Mouse (Mus musculus): ENCODE data around the gene Gm26602. TPM values are rescaled to one million over a fixed set of nuclear protein-coding genes. Genes with fewer than 3 reads are reported as not detected.
A peak's percentile ranks its signal among the peaks of the same experiment; 100 is the strongest.
"Not testable (repeated sequence)": the region's sequence is repeated elsewhere in the genome, so short reads cannot be mapped to it uniquely, and the experiment has no call there.

Gm26602 gene
- polyA plus RNA-seq, 1 experiment from 2014 or later, result 5.9 TPM

DNA sequence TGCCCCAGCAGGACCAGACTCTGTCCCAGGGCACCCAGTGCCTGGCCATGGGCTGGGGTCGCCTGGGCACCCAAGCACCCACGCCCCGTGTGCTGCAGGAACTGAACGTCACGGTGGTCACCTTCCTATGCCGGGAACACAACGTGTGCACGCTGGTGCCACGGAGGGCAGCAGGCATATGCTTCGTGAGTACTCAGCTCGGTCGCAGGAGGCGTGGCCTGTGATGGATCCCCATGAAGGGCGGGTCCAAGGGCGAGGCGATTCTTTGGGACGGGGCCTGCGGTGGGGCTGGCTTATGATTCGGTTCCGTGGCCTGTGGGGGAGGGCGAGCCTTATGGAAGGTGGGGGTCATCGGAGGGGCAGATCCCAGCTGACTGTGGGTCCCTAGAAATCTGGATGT lies 28.7 kb upstream of the Gm26602 start:
- Histone ChIP-seq H3K4me3 (ENCODE audit: low read depth, low read length) (no peak overlapping the region), H3K9ac (replicated peaks; ENCODE audit: low read depth, low read length) (0 out of 2 replicates have a peak overlapping the region, but pooled peaks have one; percentile 11), H3K27ac (ENCODE audit: low read depth, low read length) (no peak overlapping the region), H3K9me3 (ENCODE audit: control insufficient read depth, low read length) (no peaks in the 10 kb centered on the region), H3K4me2 (ENCODE audit: low read depth, low read length) (no peak overlapping the region; the same call in 1 of the 2 replicates), H3K27me3 (ENCODE audit: control insufficient read depth, insufficient read depth, low read length) (no peaks in the 10 kb centered on the region), H3K4me1 (ENCODE audit: control insufficient read depth, insufficient read depth, low read length) (no peaks in the 10 kb centered on the region; the same call in 1 of the 2 replicates), H3K36me3 (ENCODE audit: control insufficient read depth, insufficient read depth, low read length) (no peaks in the 10 kb centered on the region)
- ATAC-seq (ENCODE audit: low read depth), result no peak
- 6% methylated on average over 21 of the region's 22 CpGs for WGBS

DNA sequence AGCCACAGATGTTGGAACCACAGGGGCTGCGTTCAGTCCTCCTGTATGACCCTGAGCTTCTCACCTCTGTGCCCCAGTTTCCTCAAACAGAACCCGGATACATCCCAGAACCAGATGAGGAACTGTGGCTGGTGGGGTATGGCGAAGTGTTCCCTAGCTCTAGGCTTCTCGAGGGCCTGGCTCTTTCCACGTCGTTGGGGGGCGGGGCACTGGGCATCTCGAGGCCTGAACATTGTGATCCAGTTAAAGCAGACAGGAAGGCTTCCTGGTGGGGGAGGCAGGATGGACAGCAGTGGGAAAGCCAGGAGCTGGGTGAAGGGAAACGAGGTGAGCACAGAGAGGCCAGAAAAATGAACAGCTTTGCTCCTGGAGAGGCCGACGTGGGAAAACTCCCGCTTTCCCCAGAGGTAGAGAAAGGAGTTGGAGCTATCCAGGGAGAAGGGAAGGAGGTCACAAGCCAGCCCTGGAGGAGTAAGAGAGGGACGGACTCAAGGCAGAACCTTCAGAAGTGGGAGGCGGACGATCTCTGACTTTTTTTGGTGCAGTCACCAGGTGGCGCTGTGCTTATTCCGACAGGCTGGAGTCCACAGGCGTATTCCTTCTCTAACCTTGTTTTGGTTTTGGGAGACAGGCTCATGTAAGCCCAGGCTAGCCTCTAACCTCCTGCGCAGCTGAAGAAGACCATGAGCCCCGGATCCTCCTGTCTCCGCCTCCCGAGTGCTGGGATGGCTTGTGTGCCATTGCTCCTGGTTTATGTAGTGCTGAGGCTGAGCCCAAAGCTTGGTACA lies 27.2 kb upstream of the Gm26602 start:
- no peak for ATAC-seq (ENCODE audit: low read depth)
- no peaks in the 10 kb centered on the region for H3K9me3 ChIP-seq (ENCODE audit: control insufficient read depth, low read length)
- H3K27ac ChIP-seq (ENCODE audit: low read depth, low read length), result no peak overlapping the region
- 17% methylated on average over 22 of the region's 22 CpGs for WGBS
- no peak overlapping the region for H3K9ac ChIP-seq (replicated peaks; ENCODE audit: low read depth, low read length)
- no peaks in the 10 kb centered on the region for H3K27me3 ChIP-seq (ENCODE audit: control insufficient read depth, insufficient read depth, low read length)
- H3K4me3 ChIP-seq (ENCODE audit: low read depth, low read length), result no peak overlapping the region
- no peaks in the 10 kb centered on the region; the same call in 1 of the 2 replicates for H3K4me1 ChIP-seq (ENCODE audit: control insufficient read depth, insufficient read depth, low read length)
- no peaks in the 10 kb centered on the region for H3K36me3 ChIP-seq (ENCODE audit: control insufficient read depth, insufficient read depth, low read length)
- H3K4me2 ChIP-seq (ENCODE audit: low read depth, low read length), result no peak overlapping the region

DNA sequence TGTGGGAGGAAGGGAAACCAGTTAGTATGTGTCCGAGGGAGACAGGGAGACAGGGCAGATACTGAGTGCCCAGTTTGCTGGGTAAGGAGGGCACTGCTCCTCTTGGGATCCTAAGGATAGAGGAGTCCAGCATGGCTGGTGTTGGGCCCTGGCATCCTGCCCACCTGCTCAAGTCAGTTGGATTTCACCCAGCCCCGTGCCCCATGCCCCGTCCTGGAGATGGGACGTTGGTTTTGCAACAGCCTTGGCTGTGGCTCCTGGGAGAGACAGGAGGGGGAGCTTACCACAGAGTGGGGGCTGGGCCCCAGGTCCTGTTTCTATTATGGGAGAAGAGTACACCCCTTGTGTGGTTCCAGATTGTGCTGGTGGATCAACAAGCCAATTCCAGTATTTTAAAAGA lies 26.2 kb upstream of the Gm26602 start:
- Histone ChIP-seq H3K27me3 (ENCODE audit: control insufficient read depth, insufficient read depth, low read length) (no peaks in the 10 kb centered on the region), H3K4me3 (ENCODE audit: low read depth, low read length) (no peak overlapping the region), H3K4me2 (ENCODE audit: low read depth, low read length) (no peak overlapping the region), H3K9ac (replicated peaks; ENCODE audit: low read depth, low read length) (no peak overlapping the region), H3K4me1 (ENCODE audit: control insufficient read depth, insufficient read depth, low read length) (no peaks in the 10 kb centered on the region; the same call in 1 of the 2 replicates), H3K36me3 (ENCODE audit: control insufficient read depth, insufficient read depth, low read length) (no peaks in the 10 kb centered on the region), H3K9me3 (ENCODE audit: control insufficient read depth, low read length) (no peaks in the 10 kb centered on the region), H3K27ac (ENCODE audit: low read depth, low read length) (no peak overlapping the region)
- no peak for ATAC-seq (ENCODE audit: low read depth)
- WGBS, result 71% methylated on average over 4 of the region's 4 CpGs

DNA sequence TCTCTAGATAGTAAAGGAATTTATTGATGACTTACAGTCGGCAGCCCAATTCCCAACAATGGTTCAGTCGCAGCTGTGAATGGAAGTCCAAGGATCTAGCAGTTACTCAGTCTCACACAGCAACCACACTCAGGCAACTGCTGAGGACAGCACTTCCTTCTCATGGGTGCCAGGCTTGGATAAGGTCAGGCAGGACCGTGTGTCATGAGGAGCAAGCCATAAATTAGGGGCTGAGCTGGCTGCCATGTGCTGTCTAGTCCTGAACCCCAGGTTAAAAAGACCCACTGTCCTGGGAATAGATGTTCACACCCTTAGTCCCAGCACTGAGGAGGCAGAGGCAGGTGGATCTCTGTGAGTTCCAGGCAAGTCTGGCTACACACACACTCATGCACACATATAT lies 25.7 kb upstream of the Gm26602 start:
- not testable (repeated sequence) for H3K4me3 ChIP-seq (ENCODE audit: low read depth, low read length); H3K27me3 ChIP-seq (ENCODE audit: control insufficient read depth, insufficient read depth, low read length); ATAC-seq (ENCODE audit: low read depth); H3K4me2 ChIP-seq (ENCODE audit: low read depth, low read length); H3K9me3 ChIP-seq (ENCODE audit: control insufficient read depth, low read length); H3K36me3 ChIP-seq (ENCODE audit: control insufficient read depth, insufficient read depth, low read length); H3K9ac ChIP-seq (replicated peaks; ENCODE audit: low read depth, low read length); H3K4me1 ChIP-seq (ENCODE audit: control insufficient read depth, insufficient read depth, low read length); H3K27ac ChIP-seq (ENCODE audit: low read depth, low read length)
- 68% methylated on average over 3 of the region's 3 CpGs for WGBS

DNA sequence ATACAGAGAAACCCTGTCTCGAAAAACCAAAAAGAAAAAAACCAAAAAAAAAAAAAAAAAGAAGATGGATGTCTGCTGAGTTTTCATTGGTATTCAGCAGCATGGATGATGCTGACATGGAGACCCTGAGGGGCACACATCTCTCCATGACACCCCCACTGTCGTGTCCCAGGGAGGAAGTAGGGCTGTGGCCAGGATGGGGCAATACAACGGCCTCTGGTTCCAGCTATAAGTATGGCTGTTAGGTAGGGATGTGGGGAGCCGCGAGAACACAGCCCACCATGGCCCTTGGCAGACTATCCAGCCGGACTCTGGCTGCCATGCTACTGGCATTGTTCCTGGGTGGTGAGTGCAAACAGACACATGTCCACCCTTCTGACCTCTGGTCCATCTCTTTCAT lies 24.6 kb upstream of the Gm26602 start, which contains the start of gene Elane:
Elane (plus strand) TSS at position 194 of the 400 bp plus-strand sequence.
- ATAC-seq (ENCODE audit: low read depth), result no peak
- no peaks in the 10 kb centered on the region; the same call in 1 of the 2 replicates for H3K4me1 ChIP-seq (ENCODE audit: control insufficient read depth, insufficient read depth, low read length)

DNA sequence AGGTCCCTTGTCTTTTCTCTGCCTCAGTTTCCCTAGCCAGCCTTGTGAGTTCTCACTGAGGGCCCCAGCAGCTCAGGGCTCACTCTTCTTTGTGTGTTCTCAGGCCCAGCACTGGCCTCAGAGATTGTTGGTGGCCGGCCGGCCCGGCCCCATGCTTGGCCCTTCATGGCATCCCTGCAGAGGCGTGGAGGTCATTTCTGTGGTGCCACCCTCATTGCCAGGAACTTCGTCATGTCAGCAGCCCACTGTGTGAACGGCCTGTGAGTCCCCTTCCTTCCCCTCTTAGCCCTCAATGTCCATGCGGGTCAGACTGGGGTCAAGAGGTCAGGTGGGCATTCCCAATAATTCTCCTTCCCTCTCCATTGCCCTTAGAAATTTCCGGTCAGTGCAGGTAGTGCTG lies 24.0 kb upstream of the Gm26602 start:
- Histone ChIP-seq H3K36me3 (ENCODE audit: control insufficient read depth, insufficient read depth, low read length) (no peaks in the 10 kb centered on the region), H3K27me3 (ENCODE audit: control insufficient read depth, insufficient read depth, low read length) (no peaks in the 10 kb centered on the region), H3K27ac (ENCODE audit: low read depth, low read length) (no peak overlapping the region), H3K4me1 (ENCODE audit: control insufficient read depth, insufficient read depth, low read length) (no peaks in the 10 kb centered on the region; the same call in 1 of the 2 replicates), H3K4me3 (ENCODE audit: low read depth, low read length) (no peak overlapping the region), H3K4me2 (ENCODE audit: low read depth, low read length) (no peak overlapping the region), H3K9ac (replicated peaks; ENCODE audit: low read depth, low read length) (no peak overlapping the region), H3K9me3 (ENCODE audit: control insufficient read depth, low read length) (no peaks in the 10 kb centered on the region)
- 77% methylated on average over 8 of the region's 8 CpGs for WGBS
- ATAC-seq (ENCODE audit: low read depth), result no peak

More for the DNA sequence above, 24.6 kb upstream of the Gm26602 start, which contains the start of gene Elane:
- no peak within 1 kb of the TSS for H3K27ac ChIP-seq (ENCODE audit: low read depth, low read length)
- no peaks in the 10 kb centered on the region for H3K9me3 ChIP-seq (ENCODE audit: control insufficient read depth, low read length)
- no peaks in the 10 kb centered on the region for H3K27me3 ChIP-seq (ENCODE audit: control insufficient read depth, insufficient read depth, low read length)
- no peak within 1 kb of the TSS for H3K4me2 ChIP-seq (ENCODE audit: low read depth, low read length)
- 77% methylated on average over 6 of the region's 6 CpGs for WGBS
- H3K4me3 ChIP-seq (ENCODE audit: low read depth, low read length), result no peak within 1 kb of the TSS
- no peak within 1 kb of the TSS for H3K9ac ChIP-seq (replicated peaks; ENCODE audit: low read depth, low read length)
- no peaks in the 10 kb centered on the region for H3K36me3 ChIP-seq (ENCODE audit: control insufficient read depth, insufficient read depth, low read length)

DNA sequence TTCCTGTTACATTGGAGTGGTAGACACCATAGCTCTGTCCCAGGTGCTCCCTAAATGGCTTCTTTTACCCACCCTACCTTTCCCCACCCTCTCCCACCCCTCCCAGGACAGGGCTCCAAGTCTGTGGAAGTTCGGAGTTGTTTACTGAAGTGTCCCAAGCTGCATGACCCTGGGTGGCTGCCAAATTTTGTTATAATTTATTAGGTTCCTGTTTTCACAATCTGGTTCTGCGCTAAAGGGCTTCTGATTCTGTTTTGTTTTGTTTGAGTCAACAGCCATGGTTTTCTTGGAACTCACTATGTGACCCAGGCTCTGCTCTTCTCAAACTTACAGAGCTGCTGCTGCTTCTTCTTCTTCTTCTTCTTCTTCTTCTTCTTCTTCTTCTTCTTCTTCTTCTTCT lies 21.3 kb upstream of the Gm26602 start:
- H3K27ac ChIP-seq (ENCODE audit: low read depth, low read length), result no peak overlapping the region
- no peaks in the 10 kb centered on the region for H3K4me1 ChIP-seq (ENCODE audit: control insufficient read depth, insufficient read depth, low read length)
- no peak for ATAC-seq (ENCODE audit: low read depth)
- WGBS, result 76% methylated on average over 2 of the region's 2 CpGs
- H3K36me3 ChIP-seq (ENCODE audit: control insufficient read depth, insufficient read depth, low read length), result no peaks in the 10 kb centered on the region
- no peaks in the 10 kb centered on the region for H3K9me3 ChIP-seq (ENCODE audit: control insufficient read depth, low read length)
- H3K9ac ChIP-seq (replicated peaks; ENCODE audit: low read depth, low read length), result no peak overlapping the region
- no peak overlapping the region for H3K4me3 ChIP-seq (ENCODE audit: low read depth, low read length)
- H3K4me2 ChIP-seq (ENCODE audit: low read depth, low read length), result no peak overlapping the region
- H3K27me3 ChIP-seq (ENCODE audit: control insufficient read depth, insufficient read depth, low read length), result no peaks in the 10 kb centered on the region

DNA sequence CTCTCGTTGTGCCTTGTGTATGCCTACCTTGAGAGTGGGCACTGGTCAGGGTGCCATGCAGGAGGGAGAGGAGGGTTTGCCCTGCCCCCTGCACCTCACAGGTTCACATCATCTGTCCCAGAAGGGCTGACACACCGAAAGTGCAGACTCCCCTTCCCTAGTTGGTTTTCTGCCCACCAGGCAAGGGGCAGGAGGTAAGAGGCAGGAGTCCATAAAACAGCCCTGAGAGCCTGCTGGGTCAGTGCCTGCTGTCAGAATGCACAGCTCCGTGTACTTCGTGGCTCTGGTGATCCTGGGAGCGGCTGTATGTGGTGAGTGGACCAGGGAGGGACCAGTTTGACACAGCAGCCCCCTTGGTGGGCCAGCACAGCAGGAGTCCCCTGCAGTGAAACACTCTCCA lies 20.0 kb upstream of the Gm26602 start, which contains the start of gene Cfd:
Cfd (plus strand) TSS at position 184 of the 400 bp plus-strand sequence.
- 37% methylated on average over 5 of the region's 5 CpGs for whole genome bisulfite sequencing
- Histone ChIP-seq H3K9ac (replicated peaks; ENCODE audit: low read depth, low read length) (no peak within 1 kb of the TSS), H3K36me3 (ENCODE audit: control insufficient read depth, insufficient read depth, low read length) (peaks cover 7% of the 10 kb centered on the region; the same call in 1 of the 2 replicates), H3K9me3 (ENCODE audit: control insufficient read depth, low read length) (no peaks in the 10 kb centered on the region), H3K4me2 (ENCODE audit: low read depth, low read length) (no peak within 1 kb of the TSS), H3K27me3 (ENCODE audit: control insufficient read depth, insufficient read depth, low read length) (no peaks in the 10 kb centered on the region), H3K4me1 (ENCODE audit: control insufficient read depth, insufficient read depth, low read length) (no peaks in the 10 kb centered on the region), H3K4me3 (ENCODE audit: low read depth, low read length) (no peak within 1 kb of the TSS), H3K27ac (ENCODE audit: low read depth, low read length) (no peak within 1 kb of the TSS)
- no peak for ATAC-seq (ENCODE audit: low read depth)

DNA sequence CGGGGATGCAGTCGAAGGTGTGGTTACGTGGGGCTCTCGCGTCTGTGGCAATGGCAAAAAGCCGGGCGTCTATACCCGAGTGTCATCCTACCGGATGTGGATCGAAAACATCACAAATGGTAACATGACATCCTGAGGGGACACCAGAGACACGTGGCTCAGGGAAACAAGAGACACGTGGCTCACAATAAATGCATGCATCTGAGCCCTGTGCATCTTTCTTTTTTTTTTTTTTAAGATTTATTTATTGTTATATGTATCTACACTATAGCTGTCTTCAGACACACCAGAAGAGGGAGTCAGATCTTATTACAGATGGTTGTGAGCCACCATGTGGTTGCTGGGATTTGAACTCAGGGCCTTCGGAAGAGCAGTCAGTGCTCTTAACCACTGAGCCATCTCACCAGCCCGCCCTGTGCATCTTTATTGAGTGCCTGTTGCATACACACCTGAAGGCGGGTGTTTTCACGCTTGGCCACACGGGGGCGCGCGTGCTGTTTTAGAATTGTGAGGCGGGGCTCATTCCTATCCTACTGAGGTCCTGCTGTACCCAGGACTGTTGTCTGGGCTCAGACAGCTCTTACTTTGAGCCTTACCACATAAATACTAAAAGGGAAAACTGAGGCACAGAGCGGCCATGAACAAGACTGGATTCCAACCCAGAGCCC lies 18.1 kb upstream of the Gm26602 start:
- not testable (repeated sequence) for H3K9ac ChIP-seq (replicated peaks; ENCODE audit: low read depth, low read length); H3K27me3 ChIP-seq (ENCODE audit: control insufficient read depth, insufficient read depth, low read length); H3K4me3 ChIP-seq (ENCODE audit: low read depth, low read length); H3K9me3 ChIP-seq (ENCODE audit: control insufficient read depth, low read length); H3K4me1 ChIP-seq (ENCODE audit: control insufficient read depth, insufficient read depth, low read length); H3K27ac ChIP-seq (ENCODE audit: low read depth, low read length); H3K4me2 ChIP-seq (ENCODE audit: low read depth, low read length)
- H3K36me3 ChIP-seq (ENCODE audit: control insufficient read depth, insufficient read depth, low read length), result peaks cover 15% of the 10 kb centered on the region
- peak; percentile 61; the same call in 1 of the 2 replicates for ATAC-seq (ENCODE audit: low read depth)
- WGBS, result 43% methylated on average over 22 of the region's 22 CpGs

All from neural tube, embryonic 14.5 days (tissue).